Mouse (Mus musculus) left cerebral cortex, postnatal 4 days (tissue): ENCODE measurements around the gene Zc3h7b. TPM values are rescaled to one million over a fixed set of nuclear protein-coding genes. Genes with fewer than 3 reads are reported as not detected.

ENCODE experiments used
- DNase-seq: peaks from one replicate; pipeline ENCODE4 v3.0.0-alpha.2; 2022
- intact Hi-C: fragments of 180-260 bp; cut with DNase I; formaldehyde crosslinking; loops from one replicate; pipeline ENCODE4 v1.15.1; 2025
- total RNA-seq, 2 experiments: library from RNA; stranded (reverse); gene quantifications; 2 replicates each; pipeline ENCODE4 v1.2.3; 2021

Gene Zc3h7b
- total RNA-seq, 2 experiments from 2014 or later, result 219 to 235 TPM

- peak; percentile 26 for DNase-seq
- intact Hi-C loops, result no loop called here
Measured at GRCm38 (mm10) chr15:81784762-81785161, 39.9 kb downstream of the Zc3h7b start.

DNA sequence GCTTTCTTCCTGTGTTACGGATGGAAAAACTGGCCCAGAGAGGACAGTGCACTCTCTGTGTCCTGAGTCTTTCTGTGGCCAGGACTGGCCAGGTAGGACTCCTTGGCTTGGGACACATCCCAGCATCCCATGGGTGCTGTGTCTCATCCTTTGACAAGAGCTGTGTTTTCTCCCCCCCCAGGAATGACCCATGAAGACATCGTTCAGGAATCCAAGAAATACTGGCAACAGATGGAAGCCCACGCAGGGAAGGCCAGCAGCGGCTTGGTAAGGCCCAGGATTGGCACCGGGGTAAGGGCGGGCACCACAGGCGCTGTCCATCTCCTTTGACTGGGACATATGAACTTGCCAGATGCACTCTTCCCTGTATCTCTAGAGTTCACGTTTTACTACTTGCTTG lies 40.8 kb downstream of the Zc3h7b start:
- no peak for DNase-seq
- intact Hi-C loops, result no loop called here

GRCm38 (mm10) chr15:81787525-81787924 lies 42.7 kb downstream of the Zc3h7b start:
- no peak for DNase-seq
- intact Hi-C loops, result no loop called here

- intact Hi-C loops, result no loop called here
- no peak for DNase-seq
Measured at GRCm38 (mm10) chr15:81792444-81792843, 47.6 kb downstream of the Zc3h7b start.

DNA sequence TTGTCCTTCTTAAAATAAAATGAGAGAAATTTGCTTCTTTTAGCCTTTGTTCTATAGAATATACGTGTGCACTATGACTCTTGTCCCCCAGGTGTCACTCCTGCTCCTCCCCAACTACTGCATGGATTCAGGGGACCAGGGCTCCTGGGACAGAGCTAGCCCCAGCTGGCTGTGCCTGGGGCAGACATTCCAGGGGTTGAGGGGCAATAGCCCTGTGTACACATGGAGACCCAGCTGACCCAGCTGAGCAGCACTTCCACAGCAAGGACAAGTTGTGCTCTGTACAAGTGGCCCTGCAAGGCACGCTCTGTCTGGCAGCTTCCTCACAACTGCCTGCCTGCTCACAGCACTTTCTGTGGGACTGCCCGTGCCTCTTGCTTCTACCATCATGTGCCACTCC lies 51.4 kb downstream of the Zc3h7b start:
- peak; percentile 29 for DNase-seq
- intact Hi-C loops, result no loop called here

DNA sequence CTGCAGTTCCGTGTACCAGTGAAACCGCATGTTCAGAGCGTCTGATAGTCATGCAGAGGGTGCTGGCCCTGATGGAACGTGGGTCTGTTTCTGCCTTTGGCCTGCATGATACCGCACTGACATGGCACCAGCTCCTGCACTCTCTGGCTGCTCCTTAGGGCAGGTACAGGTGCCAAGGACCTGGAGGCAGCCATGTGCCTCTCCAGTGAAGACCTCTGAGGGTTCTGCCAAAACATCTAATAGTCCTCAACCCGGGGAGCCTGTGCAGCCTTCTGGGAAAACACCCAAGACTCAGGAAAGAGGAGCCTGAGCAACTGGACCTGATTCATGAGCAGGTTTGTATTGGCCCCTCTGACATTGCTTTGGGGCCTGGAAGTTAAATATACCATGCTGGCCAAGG lies 53.0 kb downstream of the Zc3h7b start:
- DNase-seq, result no peak
- intact Hi-C loops, result no loop called here

- intact Hi-C loops, result no loop called here
- DNase-seq, result no peak
Measured at GRCm38 (mm10) chr15:81798421-81798820, 53.6 kb downstream of the Zc3h7b start.

GRCm38 (mm10) chr15:81800391-81800790 lies 55.5 kb downstream of the Zc3h7b start:
- intact Hi-C loops, result no loop called here
- DNase-seq, result no peak

- DNase-seq, result peak; percentile 100
- intact Hi-C loops, result no loop called here
Measured at GRCm38 (mm10) chr15:81802001-81802890, 57.4 kb downstream of the Zc3h7b start, which contains the start of gene Tef. TSS of gene Tef (plus strand) at chr15:81802421.

- no peak for DNase-seq
- intact Hi-C loops, result no loop called here
Measured at GRCm38 (mm10) chr15:81802941-81803351, 58.1 kb downstream of the Zc3h7b start.

DNA sequence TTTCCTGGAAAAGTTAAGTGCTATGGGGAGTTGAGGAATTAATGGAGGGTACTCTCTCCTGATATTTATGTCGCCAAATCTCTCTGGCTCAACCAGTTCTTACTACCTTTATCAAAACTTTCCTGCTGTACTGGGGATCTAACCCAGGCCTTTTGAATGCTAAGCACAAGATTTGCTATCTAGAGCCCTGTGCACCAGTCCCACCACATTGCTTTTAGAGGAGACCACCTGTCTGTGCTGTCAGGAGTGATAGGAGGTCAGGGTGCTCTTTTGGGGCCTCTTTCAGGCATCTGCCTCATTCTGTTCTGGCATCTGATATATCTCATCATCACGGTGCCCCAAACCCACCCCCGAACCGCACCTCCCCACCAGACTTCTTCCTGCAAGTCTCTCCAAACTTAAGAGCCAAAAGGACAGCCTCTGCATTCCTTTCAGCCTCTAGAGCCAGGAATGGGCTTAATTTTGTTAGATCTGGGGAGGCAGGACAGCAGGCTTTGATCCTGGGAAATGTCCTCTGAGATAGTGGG lies 58.6 kb downstream of the Zc3h7b start:
- intact Hi-C loops, result no loop called here

DNA sequence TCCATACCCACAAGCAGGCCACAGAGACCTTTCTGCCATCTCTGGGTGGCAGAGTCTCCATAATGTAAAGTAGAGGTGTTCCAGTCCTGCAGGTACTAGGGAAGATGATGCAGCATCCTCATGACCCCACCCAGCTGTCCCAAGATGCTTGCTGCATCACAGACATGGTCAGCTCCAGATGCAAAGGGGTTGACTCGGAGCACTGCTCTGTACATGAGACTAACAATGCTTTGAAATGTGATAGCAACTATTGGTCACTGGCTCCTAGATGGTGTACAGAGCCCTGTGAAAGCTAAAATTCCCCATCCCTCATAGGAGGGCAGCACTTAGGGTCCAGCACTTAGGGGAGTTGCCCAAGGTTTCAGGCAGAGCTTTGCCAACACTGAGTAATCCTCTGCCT lies 59.3 kb downstream of the Zc3h7b start:
- DNase-seq, result no peak
- intact Hi-C loops, result no loop called here

More for the DNA sequence above, 58.6 kb downstream of the Zc3h7b start:
- no peak for DNase-seq

DNA sequence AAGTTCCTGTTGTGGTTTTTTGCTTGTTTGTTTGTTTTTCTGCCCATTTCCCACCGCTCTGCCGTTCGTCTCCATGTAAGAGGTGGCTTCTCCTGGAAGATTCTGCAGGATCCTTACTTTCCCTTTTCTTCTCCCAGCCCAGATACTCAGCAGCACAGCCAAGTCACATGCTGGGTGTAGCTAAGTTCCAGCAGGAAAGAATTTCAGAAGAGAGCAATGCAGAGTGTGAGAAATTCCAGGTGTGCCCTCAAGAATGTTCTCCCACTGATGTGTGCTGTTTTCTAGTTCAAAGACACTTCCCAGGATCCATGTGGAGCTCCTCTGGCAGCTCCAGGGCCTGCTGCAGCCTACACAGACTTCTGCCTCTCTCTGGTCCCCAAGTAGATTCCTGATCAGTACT lies 60.0 kb downstream of the Zc3h7b start:
- intact Hi-C loops, result no loop called here

GRCm38 (mm10) chr15:81805624-81806023 lies 60.8 kb downstream of the Zc3h7b start:
- intact Hi-C loops, result no loop called here
- peak; percentile 40 for DNase-seq

More for the DNA sequence above, 60.0 kb downstream of the Zc3h7b start:
- no peak for DNase-seq

DNA sequence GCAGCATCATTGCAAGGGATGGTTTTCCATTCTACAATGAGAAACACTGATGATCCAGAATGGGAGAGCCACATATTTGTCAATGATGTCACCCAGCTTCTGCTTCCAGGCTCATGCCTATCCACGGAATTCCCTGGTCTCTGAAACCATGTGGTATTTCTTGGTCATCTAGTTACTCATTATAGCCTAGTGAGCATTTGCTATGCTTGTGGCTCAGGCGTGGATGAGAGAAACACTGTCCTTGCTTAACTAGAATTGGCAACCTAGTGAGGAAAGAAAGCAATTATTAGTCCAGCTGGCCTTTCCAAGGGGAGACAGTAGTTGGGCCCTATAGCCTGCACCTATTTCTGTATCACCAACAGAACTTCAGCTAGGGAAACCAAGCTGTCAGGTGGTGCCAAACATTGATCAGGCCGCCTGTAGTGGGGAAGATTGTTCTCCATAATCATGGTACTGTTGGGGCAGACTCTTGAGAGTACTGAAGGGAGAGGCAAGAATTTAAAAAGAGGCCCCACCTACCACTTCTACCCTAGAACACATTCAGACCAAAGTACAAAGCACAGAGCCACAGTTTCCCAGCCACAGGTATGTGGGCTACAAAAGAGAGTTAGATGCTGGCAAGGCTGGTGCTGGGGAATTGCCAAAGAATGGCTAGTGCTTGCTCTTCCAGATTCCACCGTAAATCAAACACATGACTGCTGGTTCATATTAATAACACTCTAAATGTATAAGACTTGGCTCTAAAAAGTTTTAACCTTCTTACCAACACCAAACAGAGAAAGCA lies 62.0 kb downstream of the Zc3h7b start:
- intact Hi-C loops, result no loop called here
- no peak for DNase-seq

- DNase-seq, result no peak
- intact Hi-C loops, result no loop called here
Measured at GRCm38 (mm10) chr15:81808799-81809198, 63.9 kb downstream of the Zc3h7b start.

- no peak for DNase-seq
- intact Hi-C loops, result no loop called here
Measured at GRCm38 (mm10) chr15:81809550-81809949, 64.7 kb downstream of the Zc3h7b start.

GRCm38 (mm10) chr15:81810150-81810549 lies 65.3 kb downstream of the Zc3h7b start:
- peak; percentile 92 for DNase-seq
- intact Hi-C loops, result no loop called here

GRCm38 (mm10) chr15:81810671-81811598 lies 66.1 kb downstream of the Zc3h7b start:
- intact Hi-C loops, result no loop called here
- DNase-seq, result peak; percentile 99

DNA sequence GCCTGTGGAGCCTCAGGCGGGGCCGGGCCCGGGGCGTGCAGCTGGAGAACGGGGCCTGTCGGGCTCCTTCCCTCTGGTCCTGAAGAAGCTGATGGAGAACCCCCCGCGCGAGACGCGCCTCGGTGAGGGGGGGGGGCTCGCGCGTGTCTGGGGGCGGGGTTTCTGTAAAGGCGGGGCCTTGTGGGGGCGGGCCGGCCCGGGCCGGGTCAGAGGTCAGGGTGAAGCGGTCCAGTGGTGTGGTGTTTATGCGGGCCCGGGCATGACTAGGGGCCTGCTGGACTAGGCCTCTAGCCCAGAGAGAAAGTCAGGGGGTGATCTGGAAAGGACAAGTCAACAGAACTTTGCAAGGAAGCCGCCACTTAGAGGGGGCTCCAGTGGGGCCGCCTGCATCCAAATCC lies 66.7 kb downstream of the Zc3h7b start:
- DNase-seq, result no peak
- intact Hi-C loops, result no loop called here
